Mouse (Mus musculus): ENCODE measurements around the gene Dstyk. TPM values are rescaled to one million over a fixed set of nuclear protein-coding genes. Genes with fewer than 3 reads are reported as not detected.

The Dstyk gene
- total and polyA plus RNA-seq, 3 experiments: 0.12 to 0.59 (median 0.21) TPM

DNA sequence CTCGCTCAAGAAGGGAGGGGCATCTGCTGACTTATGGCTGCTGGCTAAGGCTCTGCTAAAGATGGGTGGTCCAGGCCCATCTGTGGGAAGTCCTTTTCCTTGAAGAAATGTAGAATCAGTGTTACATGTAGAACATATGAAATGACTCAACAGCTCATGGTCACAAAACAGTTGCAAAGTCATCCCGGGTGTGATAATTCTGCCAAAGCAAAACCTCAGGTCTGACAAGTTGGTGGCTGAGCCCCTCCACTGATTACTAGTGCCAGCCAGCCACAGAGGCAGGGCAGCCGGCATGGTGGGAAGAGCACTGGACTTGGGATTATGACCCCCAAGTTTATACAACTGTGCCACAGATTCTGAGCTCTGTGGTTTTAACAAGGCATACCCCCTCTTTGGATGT is 39.5 kb upstream of the Dstyk start:
- no peak overlapping the region for H3K9ac ChIP-seq (ENCODE audit: insufficient read depth, low read depth)
- dilution Hi-C loops (cut with MboI; ENCODE audit: extremely low pct_ligation_motif_present, extremely low pct_unique_long_range_greater_than_20kb, low sequenced_read_pairs): no loop called here
- no peaks in the 10 kb centered on the region for H3K9me3 ChIP-seq (replicated peaks; ENCODE audit: low read length)
- H3K27me3 ChIP-seq (replicated peaks): peaks cover 62% of the 10 kb centered on the region
- no peaks in the 10 kb centered on the region for H3K36me3 ChIP-seq (replicated peaks in 1 of 2; ENCODE audit: control insufficient read depth in 1 of 2, insufficient read depth in 1 of 2, low read length in 1 of 2)
- no peak overlapping the region for H3K4me3 ChIP-seq (replicated peaks in 1 of 3; ENCODE audit: low read depth in 2 of 3, low read length in 2 of 3, poor library complexity in 1 of 3)
- peaks cover 0 to 11% of the 10 kb centered on the region in 2 experiments; a peak in 2 of 4 replicates for H3K4me1 ChIP-seq (ENCODE audit: control insufficient read depth in 1 of 2, insufficient read depth in 2 of 2)
- DNase-seq (ENCODE audit: extremely low read depth): no peak
- in situ Hi-C loops (cut with MboI; ENCODE audit: low pct_ligation_motif_present, low pct_unique_long_range_greater_than_20kb, low sequenced_read_pairs): no loop called here
- no peaks in the 10 kb centered on the region for H3K79me2 ChIP-seq (replicated peaks; ENCODE audit: control insufficient read depth, extremely low read depth, insufficient read depth, poor library complexity, severe bottlenecking)
- no peak overlapping the region for H3K4me2 ChIP-seq (ENCODE audit: insufficient read depth, low read depth, poor library complexity, severe bottlenecking)
- no peak for TF ChIP-seq MEF2A (IDR thresholded peaks at IDR 0.05; ENCODE audit: borderline replicate concordance, low read depth, low read length)
- no peak for TF ChIP-seq GABPA (IDR thresholded peaks at IDR 0.05; ENCODE audit: insufficient replicate concordance, low read depth, low read length)
- TF ChIP-seq HCFC1 (IDR thresholded peaks at IDR 0.05; ENCODE audit: low read depth, low read length): no peak
- TF ChIP-seq ELF1 (IDR thresholded peaks at IDR 0.05; ENCODE audit: low read depth, low read length): no peak
- no peak for TF ChIP-seq SIN3A (IDR thresholded peaks at IDR 0.05; ENCODE audit: low read length)
- TF ChIP-seq ZMIZ1 (IDR thresholded peaks at IDR 0.05; ENCODE audit: low read depth, low read length): no peak
- TF ChIP-seq CHD2 (IDR thresholded peaks at IDR 0.05; ENCODE audit: low read length): no peak
- TF ChIP-seq E2F4 (IDR thresholded peaks at IDR 0.05; ENCODE audit: insufficient replicate concordance, low read depth, low read length): no peak
- TF ChIP-seq UBTF (IDR thresholded peaks at IDR 0.05; ENCODE audit: low read depth, low read length): no peak
- no peak for TF ChIP-seq ETS1 (conservative IDR thresholded peaks at IDR 0.05; ENCODE audit: low read depth, low read length)
- no peak for TF ChIP-seq POLR2AphosphoS2 (IDR thresholded peaks at IDR 0.05; ENCODE audit: low read depth, low read length)
- TF ChIP-seq KAT2A (IDR thresholded peaks at IDR 0.05; ENCODE audit: insufficient replicate concordance, low read length): no peak
- no peak for TF ChIP-seq CTCF (conservative IDR thresholded peaks at IDR 0.05 in 1 of 2, IDR thresholded peaks at IDR 0.05 in 1 of 2; ENCODE audit: low read depth in 2 of 2, low read length in 2 of 2)
- no peak for TF ChIP-seq JUN (IDR thresholded peaks at IDR 0.05; ENCODE audit: insufficient read depth, low read depth, low read length)
- no peak for TF ChIP-seq NRF1 (IDR thresholded peaks at IDR 0.05; ENCODE audit: low read depth, low read length)
- H3K27ac ChIP-seq (ENCODE audit: insufficient read depth, low read depth): no peak overlapping the region

DNA sequence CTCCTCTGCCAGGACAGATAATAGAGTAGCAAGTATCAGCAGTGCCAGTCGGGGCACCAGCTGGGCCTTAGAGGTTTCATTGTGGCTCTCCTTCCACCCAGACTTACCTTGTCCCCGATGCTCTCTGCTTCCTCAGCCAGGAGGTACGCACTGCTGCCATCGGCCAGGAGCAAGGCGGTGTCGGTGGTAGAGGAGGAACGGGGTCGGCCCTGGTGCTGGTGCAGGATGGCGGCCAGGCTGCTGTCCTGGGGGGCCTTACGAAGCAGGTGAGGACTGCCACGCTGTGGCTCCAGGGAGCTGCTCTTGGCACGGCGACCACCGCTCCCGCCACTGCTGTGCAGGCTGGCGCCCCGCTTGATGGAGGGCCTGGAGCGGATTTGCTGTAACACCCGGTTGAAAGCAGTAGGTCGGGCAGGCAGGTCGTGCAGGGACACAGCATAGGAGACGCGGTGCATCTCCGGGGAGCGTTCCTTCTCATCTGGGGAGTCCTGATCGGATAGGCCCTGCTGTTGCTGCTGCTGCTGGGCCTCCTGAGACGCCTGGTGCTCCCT is 36.7 kb upstream of the Dstyk start:
- Histone ChIP-seq H3K27ac (ENCODE audit: insufficient read depth, low read depth) (no peak overlapping the region), H3K79me2 (replicated peaks; ENCODE audit: control insufficient read depth, extremely low read depth, insufficient read depth, poor library complexity, severe bottlenecking) (no peaks in the 10 kb centered on the region), H3K27me3 (replicated peaks) (peaks cover 60% of the 10 kb centered on the region), H3K36me3 (replicated peaks in 1 of 2; ENCODE audit: control insufficient read depth in 1 of 2, insufficient read depth in 1 of 2, low read length in 1 of 2) (no peaks in the 10 kb centered on the region), H3K9ac (ENCODE audit: insufficient read depth, low read depth) (no peak overlapping the region), H3K4me1 (ENCODE audit: control insufficient read depth in 1 of 2, insufficient read depth in 2 of 2) (peaks cover 6 to 23% of the 10 kb centered on the region in 2 experiments; a peak in 3 of 4 replicates), H3K9me3 (replicated peaks; ENCODE audit: low read length) (no peaks in the 10 kb centered on the region), H3K4me3 (replicated peaks in 1 of 3; ENCODE audit: low read depth in 2 of 3, low read length in 2 of 3, poor library complexity in 1 of 3) (no peak overlapping the region), H3K4me2 (ENCODE audit: insufficient read depth, low read depth, poor library complexity, severe bottlenecking) (no peak overlapping the region)
- DNase-seq (ENCODE audit: extremely low read depth): no peak
- dilution Hi-C loops (cut with MboI; ENCODE audit: extremely low pct_ligation_motif_present, extremely low pct_unique_long_range_greater_than_20kb, low sequenced_read_pairs): no loop called here
- in situ Hi-C loops (cut with MboI; ENCODE audit: low pct_ligation_motif_present, low pct_unique_long_range_greater_than_20kb, low sequenced_read_pairs): no loop called here
- no peak for TF ChIP-seq UBTF (IDR thresholded peaks at IDR 0.05; ENCODE audit: low read depth, low read length)
- TF ChIP-seq MAZ (IDR thresholded peaks at IDR 0.05; ENCODE audit: low read depth, low read length): no peak
- TF ChIP-seq JUN (IDR thresholded peaks at IDR 0.05; ENCODE audit: insufficient read depth, low read depth, low read length): no peak
- no peak for TF ChIP-seq SIN3A (IDR thresholded peaks at IDR 0.05; ENCODE audit: low read length)
- no peak for TF ChIP-seq ELF1 (IDR thresholded peaks at IDR 0.05; ENCODE audit: low read depth, low read length)
- no peak for TF ChIP-seq JUND (conservative IDR thresholded peaks at IDR 0.05; ENCODE audit: low read depth, low read length)
- TF ChIP-seq MXI1 (IDR thresholded peaks at IDR 0.05; ENCODE audit: low read depth, low read length): no peak
- TF ChIP-seq ZC3H11A (IDR thresholded peaks at IDR 0.05; ENCODE audit: low read depth, low read length): no peak
- TF ChIP-seq ZMIZ1 (IDR thresholded peaks at IDR 0.05; ENCODE audit: low read depth, low read length): no peak
- no peak for TF ChIP-seq GABPA (IDR thresholded peaks at IDR 0.05; ENCODE audit: insufficient replicate concordance, low read depth, low read length)
- no peak for TF ChIP-seq CTCF (conservative IDR thresholded peaks at IDR 0.05 in 1 of 2, IDR thresholded peaks at IDR 0.05 in 1 of 2; ENCODE audit: low read depth in 2 of 2, low read length in 2 of 2)
- TF ChIP-seq CHD1 (IDR thresholded peaks at IDR 0.05; ENCODE audit: low read depth, low read length): no peak
- TF ChIP-seq EP300 (IDR thresholded peaks at IDR 0.05; ENCODE audit: low read length): no peak
- no peak for TF ChIP-seq POLR2A (IDR thresholded peaks at IDR 0.05; ENCODE audit: low read depth, low read length)
- TF ChIP-seq MAX (IDR thresholded peaks at IDR 0.05; ENCODE audit: low read length): no peak
- no peak for TF ChIP-seq RAD21 (IDR thresholded peaks at IDR 0.05; ENCODE audit: low read depth, low read length)
- no peak for TF ChIP-seq BHLHE40 (IDR thresholded peaks at IDR 0.05; ENCODE audit: low read depth, low read length)
- TF ChIP-seq USF2 (conservative IDR thresholded peaks at IDR 0.05; ENCODE audit: low read depth, low read length): no peak

Data from CH12.LX (cell line).